Mouse (Mus musculus): ENCODE data around the gene Sar1b.

DNA sequence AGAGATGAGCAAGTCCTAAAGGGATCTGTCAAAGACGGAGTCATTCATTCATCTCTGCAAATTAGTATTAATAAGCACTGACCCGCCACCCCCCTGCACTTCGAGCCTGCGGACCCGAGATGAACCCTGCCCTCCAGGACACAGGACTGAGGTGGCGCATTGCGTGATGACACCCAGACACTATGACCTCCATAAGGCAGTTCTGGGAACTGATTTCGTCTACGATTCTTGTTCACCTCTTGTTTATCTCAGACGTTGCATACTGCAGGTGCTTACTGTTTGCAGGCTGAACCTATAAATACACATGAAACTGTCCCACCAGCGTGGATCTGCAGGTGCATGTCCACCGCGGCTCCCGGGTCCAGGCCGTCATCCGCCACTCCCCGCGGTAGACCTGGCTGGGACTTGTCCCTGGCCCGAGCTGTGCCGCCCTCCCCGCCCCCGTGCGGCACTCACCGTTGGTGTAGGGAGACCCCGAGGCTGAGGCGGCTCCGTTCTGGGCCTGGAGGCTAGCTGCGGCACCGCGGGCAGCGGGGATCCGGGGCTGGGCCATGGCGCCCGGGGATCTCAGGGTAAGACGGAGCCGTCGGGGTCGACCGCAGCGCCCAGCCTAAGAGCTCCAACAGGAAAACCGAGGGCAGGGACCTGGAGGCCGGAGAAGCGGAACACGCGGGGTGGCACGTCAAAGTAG, 7.7 kb upstream of the Sar1b start:
- TF ChIP-seq CTCF (IDR thresholded peaks at IDR 0.05): no peak
- TF ChIP-seq POLR2A (IDR thresholded peaks at IDR 0.05; ENCODE audit: insufficient read depth, low read depth, low read length): no peak
- TF ChIP-seq EP300 (IDR thresholded peaks at IDR 0.05; ENCODE audit: insufficient read depth, low read depth, low read length): no peak

Measured in heart, adult 2 months (tissue).